Mouse (Mus musculus): ENCODE data around the gene Ahcyl2. TPM values are rescaled to one million over a fixed set of nuclear protein-coding genes. Genes with fewer than 3 reads are reported as not detected.

The Ahcyl2 gene
- polyA plus RNA-seq, 1 experiment from 2014 or later = 14.9 TPM

- DNase-seq (ENCODE audit: low spot score) = no peak
- no peaks in the 10 kb centered on the region for H3K27me3 ChIP-seq (replicated peaks; ENCODE audit: low read depth, poor library complexity, severe bottlenecking)
- 88% methylated on average over 2 of the region's 2 CpGs for WGBS
- no peaks in the 10 kb centered on the region for H3K9me3 ChIP-seq
- H3K4me3 ChIP-seq = no peak overlapping the region
- H3K36me3 ChIP-seq (replicated peaks) = no peaks in the 10 kb centered on the region
- H3K27ac ChIP-seq (replicated peaks) = no peak overlapping the region
- H3K4me1 ChIP-seq = peaks cover 3% of the 10 kb centered on the region; the same call in 1 of the 2 replicates
Observed at GRCm38 (mm10) chr6:29941036-29941435, 173.2 kb downstream of the Ahcyl2 start.

GRCm38 (mm10) chr6:29944465-29944864 is 176.7 kb downstream of the Ahcyl2 start:
- Histone ChIP-seq H3K9me3 (no peaks in the 10 kb centered on the region), H3K4me1 (peaks cover 3% of the 10 kb centered on the region; the same call in 1 of the 2 replicates), H3K27ac (replicated peaks) (no peak overlapping the region), H3K36me3 (replicated peaks) (no peaks in the 10 kb centered on the region), H3K4me3 (no peak overlapping the region), H3K27me3 (replicated peaks; ENCODE audit: low read depth, poor library complexity, severe bottlenecking) (no peaks in the 10 kb centered on the region)
- WGBS = 65% methylated on average over 1 of the region's 1 CpGs
- no peak for DNase-seq (ENCODE audit: low spot score)

- H3K27me3 ChIP-seq (replicated peaks; ENCODE audit: low read depth, poor library complexity, severe bottlenecking) = no peaks in the 10 kb centered on the region
- H3K36me3 ChIP-seq (replicated peaks) = no peaks in the 10 kb centered on the region
- no peak overlapping the region for H3K4me3 ChIP-seq
- H3K27ac ChIP-seq (replicated peaks) = no peak overlapping the region
- H3K9me3 ChIP-seq = no peaks in the 10 kb centered on the region
- H3K4me1 ChIP-seq = no peaks in the 10 kb centered on the region
- no peak for DNase-seq (ENCODE audit: low spot score)
- WGBS = 87% methylated on average over 2 of the region's 2 CpGs
Observed at GRCm38 (mm10) chr6:29946568-29946967, 178.8 kb downstream of the Ahcyl2 start.

GRCm38 (mm10) chr6:29947823-29948222 is 180.0 kb downstream of the Ahcyl2 start:
- H3K27ac ChIP-seq (replicated peaks) = no peak overlapping the region
- H3K36me3 ChIP-seq (replicated peaks) = no peaks in the 10 kb centered on the region
- H3K4me1 ChIP-seq = no peaks in the 10 kb centered on the region
- H3K4me3 ChIP-seq = no peak overlapping the region
- WGBS = 69% methylated on average over 6 of the region's 6 CpGs
- DNase-seq (ENCODE audit: low spot score) = peak; percentile 14
- H3K27me3 ChIP-seq (replicated peaks; ENCODE audit: low read depth, poor library complexity, severe bottlenecking) = no peaks in the 10 kb centered on the region
- no peaks in the 10 kb centered on the region for H3K9me3 ChIP-seq

GRCm38 (mm10) chr6:29956749-29957148 is 188.9 kb downstream of the Ahcyl2 start:
- no peaks in the 10 kb centered on the region for H3K27me3 ChIP-seq (replicated peaks; ENCODE audit: low read depth, poor library complexity, severe bottlenecking)
- 93% methylated on average over 4 of the region's 4 CpGs for WGBS
- H3K9me3 ChIP-seq = no peaks in the 10 kb centered on the region
- H3K27ac ChIP-seq (replicated peaks) = no peak overlapping the region
- H3K36me3 ChIP-seq (replicated peaks) = no peaks in the 10 kb centered on the region
- no peaks in the 10 kb centered on the region for H3K4me1 ChIP-seq
- H3K4me3 ChIP-seq = no peak overlapping the region
- DNase-seq (ENCODE audit: low spot score) = no peak

- Histone ChIP-seq H3K27ac (replicated peaks) (no peak overlapping the region), H3K4me1 (no peaks in the 10 kb centered on the region), H3K9me3 (no peaks in the 10 kb centered on the region), H3K4me3 (no peak overlapping the region), H3K36me3 (replicated peaks) (no peaks in the 10 kb centered on the region), H3K27me3 (replicated peaks; ENCODE audit: low read depth, poor library complexity, severe bottlenecking) (no peaks in the 10 kb centered on the region)
- DNase-seq (ENCODE audit: low spot score) = no peak
- 84% methylated on average over 3 of the region's 3 CpGs for WGBS
Observed at GRCm38 (mm10) chr6:29958669-29959068, 190.9 kb downstream of the Ahcyl2 start.

- H3K27me3 ChIP-seq (replicated peaks; ENCODE audit: low read depth, poor library complexity, severe bottlenecking) = no peaks in the 10 kb centered on the region
- no peaks in the 10 kb centered on the region for H3K9me3 ChIP-seq
- no peak overlapping the region for H3K4me3 ChIP-seq
- no peaks in the 10 kb centered on the region for H3K36me3 ChIP-seq (replicated peaks)
- H3K4me1 ChIP-seq = no peaks in the 10 kb centered on the region
- H3K27ac ChIP-seq (replicated peaks) = no peak overlapping the region
- DNase-seq (ENCODE audit: low spot score) = no peak
- 89% methylated on average over 6 of the region's 6 CpGs for WGBS
Observed at GRCm38 (mm10) chr6:29961081-29961480, 193.3 kb downstream of the Ahcyl2 start.

Other genes starting within 250 kb of the Ahcyl2 start
- 2.3 and 2.7 TPM in 2 replicates for gene Irf5, start 241.4 kb upstream of the Ahcyl2 start, polyA plus RNA-seq (2016; fragmentation: Nextera tagmentation; extraction: Ambion mirVana)
- 124 and 125 TPM in 2 replicates for gene Tnpo3, start 158.1 kb upstream of the Ahcyl2 start, polyA plus RNA-seq (2016; fragmentation: Nextera tagmentation; extraction: Ambion mirVana)
- 6.0 and 7.4 TPM in 2 replicates for gene Tspan33, start 73.8 kb upstream of the Ahcyl2 start, polyA plus RNA-seq (2016; fragmentation: Nextera tagmentation; extraction: Ambion mirVana)
- gene Smo, start 32.5 kb upstream of the Ahcyl2 start, polyA plus RNA-seq (2016; fragmentation: Nextera tagmentation; extraction: Ambion mirVana) = 56.8 and 60.9 TPM in 2 replicates
- 0.65 and 0.82 TPM in 2 replicates for gene Strip2, start 149.0 kb downstream of the Ahcyl2 start, polyA plus RNA-seq (2016; fragmentation: Nextera tagmentation; extraction: Ambion mirVana)

Measured in embryonic facial prominence, embryonic 10.5 days (tissue).